Mouse (Mus musculus): ENCODE data around the gene Leo1.
"Not testable (repeated sequence)": the region's sequence is repeated elsewhere in the genome, so short reads cannot be mapped to it uniquely, and the experiment has no call there.

Gene Leo1

GRCm38 (mm10) chr9:75425796-75426391, 15.4 kb upstream of the Leo1 start:
- no peak for DNase-seq (ENCODE audit: low read depth)

GRCm38 (mm10) chr9:75427366-75428273, 13.7 kb upstream of the Leo1 start:
- DNase-seq (ENCODE audit: low read depth), result no peak

GRCm38 (mm10) chr9:75428274-75428600, 13.1 kb upstream of the Leo1 start:
- no peak for DNase-seq (ENCODE audit: low read depth)

GRCm38 (mm10) chr9:75429040-75429439, 12.3 kb upstream of the Leo1 start:
- no peak for DNase-seq (ENCODE audit: low read depth)

- no peak for DNase-seq (ENCODE audit: low read depth)
Measured at GRCm38 (mm10) chr9:75429657-75430056, 11.7 kb upstream of the Leo1 start.

- no peak for DNase-seq (ENCODE audit: low read depth)
Measured at GRCm38 (mm10) chr9:75430822-75431621, 10.3 kb upstream of the Leo1 start.

GRCm38 (mm10) chr9:75432694-75433093, 8.6 kb upstream of the Leo1 start:
- DNase-seq (ENCODE audit: low read depth), result no peak

GRCm38 (mm10) chr9:75434172-75434793, 7.0 kb upstream of the Leo1 start:
- DNase-seq (ENCODE audit: low read depth), result no peak

GRCm38 (mm10) chr9:75434872-75435271, 6.5 kb upstream of the Leo1 start:
- no peak for DNase-seq (ENCODE audit: low read depth)

- no peak for DNase-seq (ENCODE audit: low read depth)
Measured at GRCm38 (mm10) chr9:75435291-75435690, 6.0 kb upstream of the Leo1 start.

GRCm38 (mm10) chr9:75435918-75436317, 5.4 kb upstream of the Leo1 start:
- DNase-seq (ENCODE audit: low read depth), result no peak

- DNase-seq (ENCODE audit: low read depth), result peak; percentile 59
Measured at GRCm38 (mm10) chr9:75437653-75438385, 3.5 kb upstream of the Leo1 start.

- no peak for DNase-seq (ENCODE audit: low read depth)
Measured at GRCm38 (mm10) chr9:75441691-75442131, 387 bp downstream of the Leo1 start.

GRCm38 (mm10) chr9:75444981-75445380, 3.7 kb downstream of the Leo1 start:
- DNase-seq (ENCODE audit: low read depth), result no peak

GRCm38 (mm10) chr9:75446574-75446973, 5.2 kb downstream of the Leo1 start:
- not testable (repeated sequence) for DNase-seq (ENCODE audit: low read depth)

GRCm38 (mm10) chr9:75448021-75448420, 6.7 kb downstream of the Leo1 start:
- DNase-seq (ENCODE audit: low read depth), result no peak

GRCm38 (mm10) chr9:75453994-75454393, 12.7 kb downstream of the Leo1 start:
- DNase-seq (ENCODE audit: low read depth), result no peak

- DNase-seq (ENCODE audit: low read depth), result no peak
Measured at GRCm38 (mm10) chr9:75455684-75456083, 14.4 kb downstream of the Leo1 start.

GRCm38 (mm10) chr9:75463050-75463660, 21.8 kb downstream of the Leo1 start:
- DNase-seq (ENCODE audit: low read depth), result no peak

- DNase-seq (ENCODE audit: low read depth), result no peak
Measured at GRCm38 (mm10) chr9:75465856-75466255, 24.5 kb downstream of the Leo1 start.

GRCm38 (mm10) chr9:75466641-75467040, 25.3 kb downstream of the Leo1 start:
- no peak for DNase-seq (ENCODE audit: low read depth)
